Mouse (Mus musculus) G1E (cell line): ENCODE results near the gene Nrde2.

ENCODE experiments used
- CTCF ChIP-seq: IDR thresholded peaks from 2 replicates; pipeline ENCODE4 v1.5.1; 2012; ENCODE audit warnings: low read depth, low read length, inconsistent platforms, mixed read lengths
- POLR2AphosphoS5 ChIP-seq: IDR thresholded peaks from 2 replicates; pipeline ENCODE4 v1.6.1; 2012; ENCODE audit warnings: low read depth, low read length, inconsistent platforms; ENCODE audit not compliant: insufficient replicate concordance
- TAL1 ChIP-seq: conservative IDR thresholded peaks from 2 replicates; pipeline ENCODE4 v1.6.1; 2012; ENCODE audit warnings: low read depth, low read length, inconsistent platforms, mixed read lengths

DNA sequence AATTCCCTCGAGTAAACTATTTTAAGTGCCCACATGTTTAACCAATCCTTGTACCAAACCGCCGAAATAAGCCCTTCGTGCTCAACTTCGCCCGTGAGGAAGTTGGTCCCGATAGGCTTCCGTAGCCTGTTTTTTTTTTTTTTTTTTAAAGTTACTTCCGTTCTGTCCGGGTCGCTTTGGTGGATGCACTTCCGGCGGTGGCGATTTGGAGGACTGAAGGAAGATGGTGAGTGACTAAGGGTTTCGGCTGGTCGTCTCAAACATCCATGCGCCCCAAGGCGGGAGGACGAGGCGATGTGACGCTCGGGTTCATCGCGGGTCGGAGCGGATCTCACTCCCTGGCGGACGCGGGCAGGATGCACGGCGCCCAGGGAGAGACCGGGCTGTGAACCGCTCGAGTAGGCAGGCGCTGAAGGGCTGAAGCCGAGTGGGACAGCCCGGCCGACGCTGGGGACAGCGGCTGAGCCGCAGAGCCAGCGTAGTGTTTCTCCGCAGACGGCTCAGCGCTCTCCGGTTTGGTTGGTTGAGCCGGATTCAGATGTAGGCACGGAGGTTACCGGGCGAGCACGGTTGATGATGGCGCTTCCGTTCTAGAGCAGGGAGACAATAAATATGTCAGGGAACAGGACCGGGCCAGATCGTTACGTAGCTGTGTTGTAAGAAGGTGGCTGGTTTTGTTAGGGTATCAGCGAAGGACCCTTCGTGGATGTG lies 49.3 kb downstream of the Nrde2 start, which contains the start of gene Psmc1:
- no peak for TF ChIP-seq CTCF
- no peak for TF ChIP-seq POLR2AphosphoS5
- no peak for TF ChIP-seq TAL1
